Mouse (Mus musculus): ENCODE results near the gene Ccdc22. TPM values are rescaled to one million over a fixed set of nuclear protein-coding genes. Genes with fewer than 3 reads are reported as not detected.

Gene Ccdc22
- polyA plus RNA-seq, 1 experiment: 36.1 TPM

- Histone ChIP-seq H3K4me1 (ENCODE audit: control insufficient read depth, insufficient read depth, low read length) (no peaks in the 10 kb centered on the region), H3K27ac (ENCODE audit: insufficient read depth, low read length) (no peak overlapping the region), H3K4me3 (ENCODE audit: insufficient read depth, low read length) (no peak overlapping the region)
- TF ChIP-seq CTCF (IDR thresholded peaks at IDR 0.05; ENCODE audit: extremely low read depth, insufficient read depth, low read length): no peak
- no peak for TF ChIP-seq POLR2A (IDR thresholded peaks at IDR 0.05; ENCODE audit: extremely low read depth, insufficient read depth, low read length)
These were observed 42.2 kb downstream of the Ccdc22 start for GRCm38 (mm10) chrX:7563076-7563475.

GRCm38 (mm10) chrX:7553474-7553873, 51.8 kb downstream of the Ccdc22 start:
- H3K4me1 ChIP-seq (ENCODE audit: control insufficient read depth, insufficient read depth, low read length): no peaks in the 10 kb centered on the region
- H3K4me3 ChIP-seq (ENCODE audit: insufficient read depth, low read length): no peak overlapping the region
- no peak overlapping the region for H3K27ac ChIP-seq (ENCODE audit: insufficient read depth, low read length)
- TF ChIP-seq CTCF (IDR thresholded peaks at IDR 0.05; ENCODE audit: extremely low read depth, insufficient read depth, low read length) (no peak), POLR2A (IDR thresholded peaks at IDR 0.05; ENCODE audit: extremely low read depth, insufficient read depth, low read length) (no peak)

Other genes with a start within 250 kb of the Ccdc22 start
- gene Usp27x, start 229.7 kb downstream of the Ccdc22 start, polyA plus RNA-seq (2012; rRNA removed): 6.3 and 6.6 TPM in 2 replicates
- 0.04 TPM in 1 of 2 replicates, not detected in the other for gene Foxp3, start 31.9 kb downstream of the Ccdc22 start, polyA plus RNA-seq (2012; rRNA removed)
- 13.9 and 14.2 TPM in 2 replicates for gene Ppp1r3f, start 31.2 kb downstream of the Ccdc22 start, polyA plus RNA-seq (2012; rRNA removed)
- 0.17 and 0.26 TPM in 2 replicates for gene Cacna1f, start 1.6 kb upstream of the Ccdc22 start, polyA plus RNA-seq (2012; rRNA removed)
- 1,108 and 1,136 TPM in 2 replicates for gene Syp, start 33.0 kb upstream of the Ccdc22 start, polyA plus RNA-seq (2012; rRNA removed)
- 2.1 and 2.5 TPM in 2 replicates for gene Prickle3, start 51.7 kb upstream of the Ccdc22 start, polyA plus RNA-seq (2012; rRNA removed)
- gene Plp2, start 65.9 kb upstream of the Ccdc22 start, polyA plus RNA-seq (2012; rRNA removed): 14.5 and 16.3 TPM in 2 replicates
- 0.96 and 1.2 TPM in 2 replicates for gene Magix, start 75.7 kb upstream of the Ccdc22 start, polyA plus RNA-seq (2012; rRNA removed)
- 26.7 and 28.3 TPM in 2 replicates for gene Gpkow, start 91.6 kb upstream of the Ccdc22 start, polyA plus RNA-seq (2012; rRNA removed)
- gene Wdr45, start 108.8 kb upstream of the Ccdc22 start, polyA plus RNA-seq (2012; rRNA removed): 77.0 and 84.9 TPM in 2 replicates
- 0.46 TPM in 1 of 2 replicates, not detected in the other for gene Gm45208, start 116.7 kb upstream of the Ccdc22 start, polyA plus RNA-seq (2012; rRNA removed)
- gene Praf2, start 122.9 kb upstream of the Ccdc22 start, polyA plus RNA-seq (2012; rRNA removed): 131 and 135 TPM in 2 replicates
- gene Ccdc120, start 145.4 kb upstream of the Ccdc22 start, polyA plus RNA-seq (2012; rRNA removed): 23.2 and 23.9 TPM in 2 replicates
- gene Tfe3, start 157.0 kb upstream of the Ccdc22 start, polyA plus RNA-seq (2012; rRNA removed): 20.6 and 21.4 TPM in 2 replicates
- 106 and 115 TPM in 2 replicates for gene Gripap1, start 184.2 kb upstream of the Ccdc22 start, polyA plus RNA-seq (2012; rRNA removed)
- gene Kcnd1, start 216.8 kb upstream of the Ccdc22 start, polyA plus RNA-seq (2012; rRNA removed): 7.6 and 7.9 TPM in 2 replicates
- gene Otud5, start 235.8 kb upstream of the Ccdc22 start, polyA plus RNA-seq (2012; rRNA removed): 46.4 and 49.1 TPM in 2 replicates

Measured in cortical plate, adult 2 months (tissue).